Mouse (Mus musculus): Measurements from ENCODE around the gene Gdpd1.
"Not testable (repeated sequence)": the region's sequence is repeated elsewhere in the genome, so short reads cannot be mapped to it uniquely, and the experiment has no call there.

The Gdpd1 gene

DNA sequence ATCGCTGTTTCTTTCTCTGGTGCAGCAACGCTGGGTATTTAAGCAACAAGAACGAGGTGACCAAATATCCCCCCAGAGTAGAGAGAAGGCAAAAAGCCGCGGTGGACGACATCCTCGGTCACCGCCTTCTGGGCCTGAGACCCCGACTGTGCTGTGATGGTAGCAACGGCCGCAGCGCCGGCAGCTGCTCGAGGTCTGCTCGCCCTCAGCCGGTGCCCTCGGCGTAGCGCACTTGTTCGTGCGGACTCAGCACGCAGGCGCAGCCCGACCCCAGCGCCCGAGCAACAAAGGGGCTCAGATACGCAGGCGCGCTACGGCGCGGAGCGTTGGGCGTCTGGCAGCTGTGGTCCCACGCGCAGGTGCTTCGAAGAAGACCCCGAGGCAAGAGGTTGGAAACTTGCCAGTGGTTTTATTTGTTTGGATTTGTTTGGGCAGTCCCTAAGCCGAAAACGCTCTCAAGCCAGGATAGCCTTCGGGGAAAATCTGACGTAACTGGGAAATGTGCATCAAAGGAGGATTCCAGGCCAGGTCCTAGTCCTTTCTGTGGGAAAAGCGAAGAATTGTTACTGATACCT, at the start of gene Gdpd1:
Gene Gdpd1 (minus strand): TSS at position 197 of the 575 bp plus-strand sequence.
- DNase-seq (ENCODE audit: low read depth, low spot score), result peak; percentile 90

GRCm38 (mm10) chr11:87121864-87122263, 48.0 kb upstream of the Gdpd1 start:
- DNase-seq (ENCODE audit: low read depth, low spot score), result no peak

DNA sequence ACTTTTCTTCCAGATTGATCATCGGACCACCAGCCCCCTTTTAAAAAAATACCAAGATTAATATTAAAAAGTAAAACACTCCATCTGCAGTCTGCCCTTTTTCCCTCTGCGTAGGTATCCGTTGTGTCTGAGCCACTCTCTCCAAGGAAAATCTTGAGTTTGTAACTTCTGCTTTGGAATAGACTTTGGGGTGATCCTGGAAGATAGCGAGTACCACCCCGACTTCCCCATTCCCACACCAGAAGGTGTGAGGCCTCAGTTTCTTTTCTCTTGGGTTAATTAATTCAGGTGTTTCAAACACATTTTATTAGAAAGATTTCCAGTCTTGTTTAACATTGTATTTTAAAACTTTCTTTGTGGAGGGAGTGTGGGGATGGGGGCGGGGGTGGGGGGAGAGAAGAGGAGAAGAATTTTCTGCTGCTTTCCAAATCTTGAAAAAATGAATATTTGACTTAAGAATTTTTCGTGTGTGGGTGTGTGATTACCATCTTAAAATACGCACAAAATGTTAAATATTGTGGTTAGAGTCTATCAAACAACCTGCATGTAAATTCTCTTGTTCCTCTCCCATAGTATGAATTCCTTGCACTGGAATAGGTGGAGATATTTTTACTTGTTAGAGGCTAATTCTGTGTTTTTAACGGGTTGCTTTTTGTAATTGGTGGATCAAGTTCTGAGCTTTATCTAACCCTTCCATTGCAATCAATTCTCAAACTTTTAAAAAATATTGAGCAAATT, 36.5 kb upstream of the Gdpd1 start:
- DNase-seq (ENCODE audit: low read depth, low spot score), result no peak

GRCm38 (mm10) chr11:87109519-87110171, 35.8 kb upstream of the Gdpd1 start:
- DNase-seq (ENCODE audit: low read depth, low spot score), result peak; percentile 44

- peak; percentile 100 for DNase-seq (ENCODE audit: low read depth, low spot score)
Measured at GRCm38 (mm10) chr11:87108755-87109518, 35.1 kb upstream of the Gdpd1 start, which contains the start of gene Ska2. Gene Ska2, plus strand, starts transcription at chr11:87109234.

DNA sequence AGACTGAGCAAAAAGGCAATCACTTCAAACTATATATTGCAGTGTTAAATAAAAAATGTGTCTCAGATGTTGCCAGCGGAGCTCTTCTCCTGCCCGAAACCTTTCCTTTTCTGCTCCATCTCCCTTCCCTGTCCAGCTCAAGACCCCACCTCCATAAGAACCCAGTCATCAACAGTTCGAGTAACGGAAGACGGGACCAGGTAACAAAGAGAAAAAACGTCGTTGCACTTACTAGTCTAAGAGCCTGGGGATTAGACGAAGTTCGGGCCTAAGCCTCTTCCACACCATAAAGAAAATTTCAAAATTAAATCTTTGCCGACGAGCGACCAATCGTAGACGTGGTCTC, 34.5 kb upstream of the Gdpd1 start, which contains the start of gene Prr11:
Gene Prr11 (minus strand): TSS at position 300 of the 346 bp plus-strand sequence.
- DNase-seq (ENCODE audit: low read depth, low spot score), result no peak

DNA sequence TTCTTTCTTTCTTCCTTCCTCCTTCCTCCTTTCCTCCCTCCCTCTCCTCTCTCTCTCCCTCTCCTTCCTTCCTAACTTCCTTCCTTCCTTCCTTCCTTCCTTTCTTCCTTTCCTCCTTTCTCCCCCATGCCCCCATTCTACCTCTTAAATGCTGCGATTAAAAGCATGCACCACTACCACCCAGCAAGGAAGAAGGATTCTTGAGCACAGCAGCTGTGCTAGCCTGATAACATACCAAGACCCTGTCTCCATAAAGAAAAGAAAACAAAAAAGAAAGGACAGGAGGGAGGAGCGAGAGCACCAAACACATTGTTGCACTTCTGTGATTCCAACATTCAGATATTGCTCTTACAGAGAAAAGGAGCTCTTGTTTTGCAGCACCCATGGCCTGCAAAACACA, 13.3 kb upstream of the Gdpd1 start:
- DNase-seq (ENCODE audit: low read depth, low spot score), result no peak

DNA sequence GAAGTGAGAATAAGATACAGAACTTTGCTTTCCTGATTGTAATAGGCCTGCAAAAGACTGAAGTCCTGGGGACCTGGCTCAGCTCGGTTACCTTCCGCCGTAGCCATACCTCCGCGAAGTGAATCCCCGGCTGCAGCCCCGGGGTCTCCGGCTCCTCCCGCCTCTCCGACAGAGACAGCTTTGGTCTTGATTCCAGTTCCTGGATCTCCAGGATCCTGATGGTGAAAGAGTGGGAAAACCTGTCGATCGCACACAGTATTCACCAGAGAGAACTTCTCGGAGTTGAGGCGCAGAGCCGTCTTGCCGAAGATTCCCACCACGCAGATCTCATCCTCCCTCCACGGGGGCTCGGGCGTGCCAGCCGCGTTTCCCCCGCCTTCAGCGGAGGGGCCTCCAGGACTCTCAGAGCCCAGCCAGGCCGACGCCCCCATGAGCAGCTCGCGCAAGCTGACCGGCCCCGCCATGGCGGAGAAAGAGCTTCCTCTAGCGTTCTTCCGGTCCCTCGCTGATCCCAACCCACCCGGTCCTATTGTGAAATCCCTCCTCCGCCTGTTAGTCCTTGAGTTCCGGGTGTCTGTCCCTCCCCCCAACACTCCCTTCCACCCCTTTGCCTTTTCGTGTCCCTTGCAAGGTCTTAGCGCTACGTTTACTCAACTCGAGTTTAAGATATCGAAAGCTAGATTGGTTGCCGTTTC, 12.6 kb upstream of the Gdpd1 start, which contains the start of gene Smg8:
Gene Smg8 (minus strand): TSS at position 485 of the 695 bp plus-strand sequence.
- DNase-seq (ENCODE audit: low read depth, low spot score), result peak; percentile 92

DNA sequence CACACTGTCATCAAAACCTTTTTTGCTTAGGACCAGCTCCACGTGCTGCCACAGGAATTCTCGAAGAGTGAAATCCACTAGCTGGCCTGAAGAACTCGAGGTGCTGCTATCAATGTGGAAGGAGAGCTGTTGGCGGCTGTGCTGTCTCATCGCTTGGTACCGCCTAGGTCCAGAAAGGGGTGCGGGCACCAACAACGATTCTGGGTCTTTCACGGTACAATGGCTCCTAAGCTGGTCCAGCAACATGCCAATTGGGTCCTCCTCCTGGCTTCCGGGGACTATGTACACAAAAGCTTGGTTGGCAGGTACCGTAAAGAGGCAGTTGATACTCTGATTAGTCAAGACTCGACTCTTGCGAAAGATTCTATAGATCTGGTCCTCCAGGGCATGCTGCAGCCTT, 11.6 kb upstream of the Gdpd1 start:
- DNase-seq (ENCODE audit: low read depth, low spot score), result no peak

DNA sequence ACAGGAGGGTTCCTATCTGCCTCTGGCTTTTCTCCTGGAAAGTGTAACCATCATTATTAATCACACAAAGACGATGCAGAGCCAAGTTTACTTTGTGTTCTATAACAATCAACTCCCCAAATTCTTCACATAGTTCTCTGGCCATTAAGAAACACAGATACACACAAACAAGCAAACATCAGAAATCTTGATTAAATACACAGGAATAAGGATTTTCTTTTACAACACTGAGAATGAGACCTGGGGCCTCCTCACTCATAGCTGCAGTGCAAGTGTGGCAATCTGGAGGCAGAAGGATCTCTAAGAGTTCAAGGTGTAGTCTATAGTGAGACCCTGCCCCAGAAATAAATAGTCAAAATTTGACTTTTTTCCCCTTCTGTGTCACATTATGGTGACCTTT, 9.8 kb upstream of the Gdpd1 start:
- peak; percentile 40 for DNase-seq (ENCODE audit: low read depth, low spot score)

GRCm38 (mm10) chr11:87073343-87073865, 458 bp downstream of the Gdpd1 start:
- peak; percentile 75 for DNase-seq (ENCODE audit: low read depth, low spot score)

GRCm38 (mm10) chr11:87062087-87062486, 11.8 kb downstream of the Gdpd1 start:
- DNase-seq (ENCODE audit: low read depth, low spot score), result no peak

GRCm38 (mm10) chr11:87060410-87060809, 13.5 kb downstream of the Gdpd1 start:
- DNase-seq (ENCODE audit: low read depth, low spot score), result no peak

DNA sequence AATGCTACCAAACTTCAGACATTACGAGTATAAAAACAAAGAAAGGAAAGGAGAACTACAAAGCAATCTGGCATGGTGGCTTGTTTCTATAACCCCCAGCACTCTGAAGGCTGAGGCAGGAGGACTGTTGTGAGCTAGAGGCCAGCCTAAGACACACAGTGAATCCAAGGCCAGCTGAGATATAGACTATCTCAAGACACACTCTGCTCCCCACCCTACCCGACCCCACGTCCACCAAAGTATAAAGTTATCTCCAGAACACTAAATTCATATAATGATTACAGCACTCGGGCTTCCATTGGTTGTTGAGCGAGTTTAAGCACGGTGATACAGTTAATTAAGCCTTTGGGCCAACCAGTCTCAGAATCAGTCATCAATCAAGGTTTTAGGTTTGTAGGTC, 17.6 kb downstream of the Gdpd1 start:
- no peak for DNase-seq (ENCODE audit: low read depth, low spot score)

DNA sequence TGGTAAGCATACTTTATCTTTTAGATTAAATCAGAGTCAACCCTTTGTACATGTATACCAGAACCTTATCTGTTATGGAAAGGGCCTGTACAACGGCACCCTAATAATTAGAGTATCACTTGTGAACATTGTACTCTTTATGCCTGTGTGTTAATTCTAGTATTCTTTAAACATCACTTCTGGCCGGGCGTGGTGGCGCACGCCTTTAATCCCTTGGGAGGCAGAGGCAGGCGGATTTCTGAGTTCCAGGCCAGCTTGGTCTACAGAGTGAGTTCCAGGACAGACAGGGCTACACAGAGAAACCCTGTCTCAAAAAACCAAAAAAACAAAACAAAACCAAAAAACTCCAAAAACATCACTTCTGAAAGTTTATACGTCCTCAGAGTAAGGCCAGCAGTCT, 25.0 kb downstream of the Gdpd1 start:
- DNase-seq (ENCODE audit: low read depth, low spot score), result not testable (repeated sequence)

GRCm38 (mm10) chr11:87046968-87047367, 26.9 kb downstream of the Gdpd1 start:
- no peak for DNase-seq (ENCODE audit: low read depth, low spot score)

DNA sequence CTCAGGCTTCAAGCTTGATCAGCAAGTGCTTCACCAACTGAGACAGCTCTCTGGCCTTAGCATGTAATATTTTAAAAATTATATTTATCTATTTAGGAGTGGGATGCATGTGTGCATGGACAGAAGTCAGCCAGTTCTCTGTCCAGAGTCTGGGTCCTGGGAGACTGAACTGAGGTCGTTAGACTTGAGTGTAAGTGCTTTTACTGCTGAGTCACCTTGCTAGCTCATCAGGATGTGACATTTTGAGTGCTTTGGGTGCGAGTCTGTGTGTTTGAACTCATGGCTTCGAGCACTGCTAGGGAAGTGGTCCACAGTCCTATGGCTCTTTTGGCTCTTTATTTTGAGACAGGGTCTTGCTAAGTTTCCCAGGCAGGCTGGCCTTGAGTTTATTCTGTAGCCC, 30.8 kb downstream of the Gdpd1 start:
- DNase-seq (ENCODE audit: low read depth, low spot score), result no peak

GRCm38 (mm10) chr11:87039307-87039963, 34.4 kb downstream of the Gdpd1 start:
- no peak for DNase-seq (ENCODE audit: low read depth, low spot score)

DNA sequence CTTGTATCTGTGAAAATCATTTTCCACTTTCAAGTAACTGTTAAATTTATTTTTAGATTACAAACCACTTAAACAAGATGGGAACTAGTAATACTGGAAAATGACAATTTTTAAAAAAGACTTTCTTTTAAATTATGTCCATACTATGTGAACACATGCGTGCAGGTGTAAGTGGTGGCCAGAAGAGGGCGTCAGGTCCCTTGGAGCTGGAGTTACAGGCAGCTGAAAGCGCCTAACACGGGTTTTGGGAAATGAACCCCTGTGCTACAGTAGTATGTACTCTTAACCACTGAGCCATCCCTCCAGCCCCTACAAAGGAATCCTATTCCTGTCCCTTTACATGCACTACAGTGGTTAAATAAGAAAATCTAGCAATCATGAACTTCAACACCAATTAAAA, 37.7 kb downstream of the Gdpd1 start:
- peak; percentile 63 for DNase-seq (ENCODE audit: low read depth, low spot score)

GRCm38 (mm10) chr11:87028212-87028611, 45.6 kb downstream of the Gdpd1 start:
- DNase-seq (ENCODE audit: low read depth, low spot score), result no peak
